Mouse (Mus musculus): ENCODE measurements at regions not wholly inside any gene's neighbourhood (a gene's known extent, or its start where the extent isn't known, plus 50 kb on each side); places are given as distances from the start of the nearest gene placed in this dataset.

GRCm38 (mm10) chr3:41234191-41234590, 151.3 kb upstream of the Pgrmc2 start:
- TF ChIP-seq EP300 (IDR thresholded peaks at IDR 0.05; ENCODE audit: insufficient read depth, low read depth, low read length) (no peak), POLR2A (IDR thresholded peaks at IDR 0.05; ENCODE audit: insufficient read depth, low read length) (no peak)
